Mouse (Mus musculus): ENCODE data around the gene Hdhd3. TPM values are rescaled to one million over a fixed set of nuclear protein-coding genes. Genes with fewer than 3 reads are reported as not detected.
A peak's percentile ranks its signal among the peaks of the same experiment; 100 is the strongest.

Gene Hdhd3
- 23.7 and 24.0 TPM in 2 replicates for polyA plus RNA-seq (2012; rRNA removed)

- DNase-seq, result no peak
- H3K36me3 ChIP-seq (ENCODE audit: control insufficient read depth, insufficient read depth, low read length), result no peaks in the 10 kb centered on the region
- H3K4me1 ChIP-seq (ENCODE audit: control insufficient read depth, insufficient read depth, low read length), result peaks cover 21% of the 10 kb centered on the region
- 73% methylated on average over 3 of the region's 3 CpGs for WGBS
- H3K27me3 ChIP-seq (replicated peaks; ENCODE audit: control insufficient read depth, insufficient read depth, low read length), result no peaks in the 10 kb centered on the region
- H3K27ac ChIP-seq (ENCODE audit: insufficient read depth, low read depth, low read length), result peak within 1 kb of the TSS; percentile 92
- H3K4me3 ChIP-seq (ENCODE audit: insufficient read depth, low read depth, low read length), result peak within 1 kb of the TSS; percentile 62
- TF ChIP-seq POLR2A (IDR thresholded peaks at IDR 0.05; ENCODE audit: low read depth, low read length) (no peak), CTCF (conservative IDR thresholded peaks at IDR 0.05; ENCODE audit: insufficient read depth, insufficient read length, low read depth, low read length) (no peak)
Measured at GRCm38 (mm10) chr4:62503374-62503970, at the start of gene Hdhd3. Gene Hdhd3 (minus strand): TSS chr4:62503467.

GRCm38 (mm10) chr4:62551966-62552365 is 48.7 kb upstream of the Hdhd3 start:
- H3K27ac ChIP-seq (ENCODE audit: insufficient read depth, low read depth, low read length), result no peak overlapping the region
- H3K4me3 ChIP-seq (ENCODE audit: insufficient read depth, low read depth, low read length), result no peak overlapping the region
- WGBS, result 79% methylated on average over 7 of the region's 7 CpGs
- H3K27me3 ChIP-seq (replicated peaks; ENCODE audit: control insufficient read depth, insufficient read depth, low read length), result no peaks in the 10 kb centered on the region
- no peaks in the 10 kb centered on the region for H3K36me3 ChIP-seq (ENCODE audit: control insufficient read depth, insufficient read depth, low read length)
- TF ChIP-seq POLR2A (IDR thresholded peaks at IDR 0.05; ENCODE audit: low read depth, low read length) (no peak), CTCF (conservative IDR thresholded peaks at IDR 0.05; ENCODE audit: insufficient read depth, insufficient read length, low read depth, low read length) (no peak)
- H3K4me1 ChIP-seq (ENCODE audit: control insufficient read depth, insufficient read depth, low read length), result no peaks in the 10 kb centered on the region
- no peak for DNase-seq

GRCm38 (mm10) chr4:62544801-62545200 is 41.5 kb upstream of the Hdhd3 start:
- H3K36me3 ChIP-seq (ENCODE audit: control insufficient read depth, insufficient read depth, low read length), result no peaks in the 10 kb centered on the region
- H3K27ac ChIP-seq (ENCODE audit: insufficient read depth, low read depth, low read length), result no peak overlapping the region
- no peaks in the 10 kb centered on the region for H3K4me1 ChIP-seq (ENCODE audit: control insufficient read depth, insufficient read depth, low read length)
- H3K27me3 ChIP-seq (replicated peaks; ENCODE audit: control insufficient read depth, insufficient read depth, low read length), result no peaks in the 10 kb centered on the region
- DNase-seq, result no peak
- no peak overlapping the region for H3K4me3 ChIP-seq (ENCODE audit: insufficient read depth, low read depth, low read length)
- TF ChIP-seq CTCF (conservative IDR thresholded peaks at IDR 0.05; ENCODE audit: insufficient read depth, insufficient read length, low read depth, low read length) (no peak), POLR2A (IDR thresholded peaks at IDR 0.05; ENCODE audit: low read depth, low read length) (no peak)

GRCm38 (mm10) chr4:62543782-62544181 is 40.5 kb upstream of the Hdhd3 start:
- Histone ChIP-seq H3K4me3 (ENCODE audit: insufficient read depth, low read depth, low read length) (no peak overlapping the region), H3K27ac (ENCODE audit: insufficient read depth, low read depth, low read length) (no peak overlapping the region), H3K36me3 (ENCODE audit: control insufficient read depth, insufficient read depth, low read length) (no peaks in the 10 kb centered on the region), H3K4me1 (ENCODE audit: control insufficient read depth, insufficient read depth, low read length) (no peaks in the 10 kb centered on the region), H3K27me3 (replicated peaks; ENCODE audit: control insufficient read depth, insufficient read depth, low read length) (no peaks in the 10 kb centered on the region)
- no peak for DNase-seq
- TF ChIP-seq POLR2A (IDR thresholded peaks at IDR 0.05; ENCODE audit: low read depth, low read length), result no peak
- TF ChIP-seq CTCF (conservative IDR thresholded peaks at IDR 0.05; ENCODE audit: insufficient read depth, insufficient read length, low read depth, low read length), result no peak
- WGBS, result 92% methylated on average over 6 of the region's 6 CpGs

GRCm38 (mm10) chr4:62541802-62542201 is 38.5 kb upstream of the Hdhd3 start:
- Histone ChIP-seq H3K4me3 (ENCODE audit: insufficient read depth, low read depth, low read length) (no peak overlapping the region), H3K27ac (ENCODE audit: insufficient read depth, low read depth, low read length) (no peak overlapping the region), H3K27me3 (replicated peaks; ENCODE audit: control insufficient read depth, insufficient read depth, low read length) (no peaks in the 10 kb centered on the region), H3K36me3 (ENCODE audit: control insufficient read depth, insufficient read depth, low read length) (no peaks in the 10 kb centered on the region), H3K4me1 (ENCODE audit: control insufficient read depth, insufficient read depth, low read length) (no peaks in the 10 kb centered on the region)
- TF ChIP-seq POLR2A (IDR thresholded peaks at IDR 0.05; ENCODE audit: low read depth, low read length) (no peak), CTCF (conservative IDR thresholded peaks at IDR 0.05; ENCODE audit: insufficient read depth, insufficient read length, low read depth, low read length) (no peak)
- WGBS, result 81% methylated on average over 3 of the region's 3 CpGs
- DNase-seq, result no peak

GRCm38 (mm10) chr4:62533729-62534128 is 30.5 kb upstream of the Hdhd3 start:
- 88% methylated on average over 6 of the region's 6 CpGs for WGBS
- Histone ChIP-seq H3K27me3 (replicated peaks; ENCODE audit: control insufficient read depth, insufficient read depth, low read length) (no peaks in the 10 kb centered on the region), H3K4me3 (ENCODE audit: insufficient read depth, low read depth, low read length) (no peak overlapping the region), H3K36me3 (ENCODE audit: control insufficient read depth, insufficient read depth, low read length) (no peaks in the 10 kb centered on the region), H3K27ac (ENCODE audit: insufficient read depth, low read depth, low read length) (no peak overlapping the region), H3K4me1 (ENCODE audit: control insufficient read depth, insufficient read depth, low read length) (no peaks in the 10 kb centered on the region; the same call in 1 of the 2 replicates)
- TF ChIP-seq CTCF (conservative IDR thresholded peaks at IDR 0.05; ENCODE audit: insufficient read depth, insufficient read length, low read depth, low read length) (no peak), POLR2A (IDR thresholded peaks at IDR 0.05; ENCODE audit: low read depth, low read length) (no peak)
- no peak for DNase-seq

- 91% methylated on average over 4 of the region's 4 CpGs for WGBS
- H3K27ac ChIP-seq (ENCODE audit: insufficient read depth, low read depth, low read length), result no peak overlapping the region
- no peak for DNase-seq
- TF ChIP-seq CTCF (conservative IDR thresholded peaks at IDR 0.05; ENCODE audit: insufficient read depth, insufficient read length, low read depth, low read length) (no peak), POLR2A (IDR thresholded peaks at IDR 0.05; ENCODE audit: low read depth, low read length) (no peak)
- no peaks in the 10 kb centered on the region for H3K36me3 ChIP-seq (ENCODE audit: control insufficient read depth, insufficient read depth, low read length)
- H3K4me3 ChIP-seq (ENCODE audit: insufficient read depth, low read depth, low read length), result no peak overlapping the region
- H3K4me1 ChIP-seq (ENCODE audit: control insufficient read depth, insufficient read depth, low read length), result no peaks in the 10 kb centered on the region; the same call in 1 of the 2 replicates
- H3K27me3 ChIP-seq (replicated peaks; ENCODE audit: control insufficient read depth, insufficient read depth, low read length), result no peaks in the 10 kb centered on the region
Measured at GRCm38 (mm10) chr4:62527655-62528054, 24.4 kb upstream of the Hdhd3 start.
